Mouse (Mus musculus): ENCODE data around the gene Smim24. TPM values are rescaled to one million over a fixed set of nuclear protein-coding genes. Genes with fewer than 3 reads are reported as not detected.

Smim24 gene
- total RNA-seq (2022) = 1 to 10 TPM; 1.4 to 2.4 (median 1.9) TPM

DNA sequence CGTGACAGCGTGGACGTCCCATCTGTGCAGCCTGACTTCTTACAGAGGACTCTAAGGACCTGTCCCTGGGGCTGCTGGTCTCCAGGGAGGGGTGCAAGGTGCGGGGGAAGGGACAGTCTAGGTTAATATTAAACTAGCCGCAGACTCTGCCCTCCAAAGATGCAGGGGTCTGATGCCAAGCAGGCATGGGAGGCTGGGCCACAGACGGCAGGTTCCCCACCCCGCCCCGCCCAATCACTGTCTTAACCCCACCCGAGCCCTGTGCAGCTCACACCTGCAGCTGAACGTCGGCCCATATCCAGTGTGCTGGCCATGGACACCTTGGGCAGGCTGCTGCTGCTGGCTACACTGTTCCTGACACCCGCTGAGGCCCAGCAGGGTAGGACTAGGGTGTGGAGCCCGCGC, at the start of gene Smim24:
Gene Smim24 (plus strand): TSS at position 271 of the 405 bp plus-strand sequence.
- DNase-seq (ENCODE audit: low spot score) = no peak

DNA sequence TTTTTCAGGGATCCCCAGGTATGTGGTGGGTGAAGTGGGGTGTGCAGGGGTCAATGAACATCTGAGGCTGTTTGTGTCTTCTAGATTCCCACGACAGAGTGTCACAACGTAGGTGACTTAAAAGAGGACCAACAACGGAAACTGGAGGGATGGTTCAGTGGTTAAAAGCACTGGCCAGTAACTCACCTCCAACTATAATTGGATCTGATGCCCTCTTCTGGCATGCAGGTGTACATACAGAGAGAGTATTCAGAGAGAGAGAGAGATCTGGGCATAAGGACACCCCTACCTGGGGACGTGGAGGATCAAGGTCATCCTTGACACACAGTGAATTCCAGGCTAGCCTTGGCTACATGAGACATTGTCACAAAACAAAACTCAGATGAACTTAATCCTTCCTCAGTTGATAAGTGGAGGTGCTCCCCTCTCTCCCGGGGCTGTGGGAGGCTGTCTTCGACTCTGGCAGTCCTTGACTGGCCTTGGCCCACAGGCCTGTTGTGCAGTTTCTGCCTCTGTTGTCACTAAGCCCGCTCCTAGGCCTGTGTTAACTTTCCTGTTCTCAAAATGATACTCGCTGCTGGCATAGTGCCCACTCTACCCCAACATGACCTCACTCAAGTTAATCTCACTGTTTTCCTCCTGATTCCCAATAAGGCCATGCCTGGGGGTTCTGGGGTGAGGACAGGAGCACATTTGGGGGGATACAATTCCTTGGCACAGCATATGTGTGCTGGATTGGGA, 48.3 kb upstream of the Smim24 start:
- no peak for DNase-seq (ENCODE audit: low spot score)

DNA sequence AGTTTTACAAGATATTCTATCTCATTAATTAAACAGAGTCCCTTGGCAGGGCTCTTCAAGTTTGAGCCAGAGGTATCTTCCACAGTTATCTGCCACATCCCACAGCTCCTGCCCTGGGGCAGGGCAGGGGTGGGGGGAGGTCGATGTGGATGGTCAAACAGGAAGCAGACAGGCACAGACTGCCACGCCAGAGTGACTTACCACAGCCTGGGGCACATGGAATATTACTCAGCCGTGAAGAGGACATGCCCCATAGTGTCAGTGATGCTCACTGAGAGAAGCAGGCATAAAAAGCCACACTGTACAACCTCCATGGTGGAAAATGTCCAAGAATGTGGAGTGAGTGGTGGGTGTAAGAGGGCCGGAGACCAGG, 47.7 kb upstream of the Smim24 start:
- DNase-seq (ENCODE audit: low spot score) = no peak

DNA sequence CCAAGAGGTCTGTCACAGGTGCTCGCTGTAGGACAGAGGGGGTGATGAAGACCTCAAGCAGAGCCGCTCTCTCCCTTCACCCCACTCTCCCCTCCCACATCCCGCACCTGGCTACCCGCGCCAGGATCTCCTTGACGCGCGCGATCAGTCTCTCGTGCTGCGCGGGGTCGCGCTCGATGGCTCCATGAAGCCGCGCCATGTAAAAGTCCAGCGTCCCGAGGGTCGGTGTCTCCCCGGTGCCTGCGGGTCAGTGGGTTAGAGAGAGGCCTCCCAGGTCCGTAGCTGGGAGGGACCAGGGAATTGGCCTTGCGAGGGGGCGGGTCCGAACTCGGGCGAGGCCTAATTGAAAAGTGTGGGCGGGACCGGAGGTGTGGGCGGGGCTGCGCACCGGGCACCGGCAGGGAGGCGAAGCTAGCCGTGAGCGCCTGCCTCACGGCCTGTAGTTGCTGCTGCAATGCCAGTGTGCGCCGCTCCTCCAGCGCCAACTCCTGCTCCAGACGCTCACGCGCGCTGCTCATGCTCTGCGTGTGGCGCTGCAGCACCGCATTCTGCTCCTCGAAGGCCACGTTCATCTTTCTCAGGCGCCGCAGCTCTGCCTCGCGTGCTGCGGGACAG, 46.3 kb upstream of the Smim24 start:
- DNase-seq (ENCODE audit: low spot score) = no peak

DNA sequence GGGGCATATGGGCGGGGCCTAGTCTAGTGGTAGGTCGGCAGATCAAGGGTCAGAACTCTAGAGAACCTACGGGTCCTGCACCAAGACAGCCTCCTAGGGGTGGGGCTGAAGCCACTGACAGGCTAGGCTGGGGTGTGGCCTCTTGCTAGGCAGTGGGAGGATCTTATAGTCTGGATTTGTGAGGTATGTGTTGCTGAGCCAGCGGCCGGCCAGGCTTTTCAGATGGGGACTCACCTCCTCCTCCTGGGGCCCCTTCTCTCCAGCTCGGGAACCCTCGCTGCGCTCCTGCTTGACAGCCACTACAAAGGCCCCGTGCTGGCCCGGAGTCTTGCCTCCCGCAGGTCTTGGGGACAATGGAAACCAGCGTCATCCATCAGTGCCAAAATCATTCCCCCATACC, 43.7 kb upstream of the Smim24 start:
- DNase-seq (ENCODE audit: low spot score) = no peak

DNA sequence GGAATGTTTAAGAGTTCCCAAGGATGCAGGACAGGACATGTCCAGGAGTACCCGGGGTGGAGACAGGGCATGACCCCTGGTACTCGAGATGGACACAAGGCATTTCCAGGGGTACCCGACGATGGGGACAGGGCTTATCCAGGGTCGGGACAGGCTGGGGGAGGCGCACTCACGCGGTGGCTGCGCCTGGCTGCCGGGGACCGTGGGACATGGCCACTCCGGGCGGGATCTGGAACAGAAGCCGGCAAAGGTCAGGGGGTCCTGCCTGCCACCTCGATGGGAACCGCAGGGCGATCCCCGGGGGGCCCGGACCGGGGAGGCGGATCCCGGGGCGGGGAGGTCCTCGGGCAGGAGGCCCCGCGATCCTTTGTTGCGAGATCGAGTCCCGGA, 42.9 kb upstream of the Smim24 start:
- no peak for DNase-seq (ENCODE audit: low spot score)

DNA sequence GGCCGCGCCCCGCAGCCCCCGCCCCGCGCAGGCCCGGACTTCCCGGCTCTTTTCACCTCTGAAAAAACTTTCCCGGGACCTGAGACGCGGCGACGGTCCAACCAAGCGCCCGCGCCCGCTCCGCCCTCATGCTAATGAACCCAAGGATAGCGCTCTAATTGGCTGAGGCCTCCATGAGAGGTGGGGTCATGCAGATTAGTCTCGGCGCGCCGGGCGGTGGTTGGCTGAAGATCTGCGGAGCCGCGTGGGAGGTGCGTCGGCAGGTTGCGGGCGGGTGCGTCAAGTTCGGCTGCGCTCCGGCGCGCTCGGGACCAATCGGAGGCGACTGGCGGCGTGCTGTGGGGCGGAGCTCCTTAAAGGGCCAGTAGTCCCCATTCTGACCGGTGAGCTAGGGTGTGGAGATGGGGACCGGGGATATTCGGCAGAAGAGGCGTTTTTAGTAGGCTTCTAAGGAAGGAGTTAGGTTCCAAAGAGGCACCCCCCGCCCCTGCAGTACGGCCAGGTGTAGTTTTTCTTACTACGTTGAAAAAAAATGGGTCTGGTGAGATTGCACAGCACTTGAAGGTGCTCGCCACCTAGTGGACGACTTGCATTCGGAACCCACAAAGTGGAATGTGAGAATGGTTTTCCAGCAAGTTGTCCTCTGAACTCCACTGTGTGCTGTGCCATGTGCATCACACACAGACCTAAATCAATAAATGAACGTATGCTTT, 42.3 kb upstream of the Smim24 start, which contains the start of gene Hmg20b:
Gene Hmg20b (minus strand): TSS at position 130 of the 713 bp plus-strand sequence.
- peak; percentile 99 for DNase-seq (ENCODE audit: low spot score)

DNA sequence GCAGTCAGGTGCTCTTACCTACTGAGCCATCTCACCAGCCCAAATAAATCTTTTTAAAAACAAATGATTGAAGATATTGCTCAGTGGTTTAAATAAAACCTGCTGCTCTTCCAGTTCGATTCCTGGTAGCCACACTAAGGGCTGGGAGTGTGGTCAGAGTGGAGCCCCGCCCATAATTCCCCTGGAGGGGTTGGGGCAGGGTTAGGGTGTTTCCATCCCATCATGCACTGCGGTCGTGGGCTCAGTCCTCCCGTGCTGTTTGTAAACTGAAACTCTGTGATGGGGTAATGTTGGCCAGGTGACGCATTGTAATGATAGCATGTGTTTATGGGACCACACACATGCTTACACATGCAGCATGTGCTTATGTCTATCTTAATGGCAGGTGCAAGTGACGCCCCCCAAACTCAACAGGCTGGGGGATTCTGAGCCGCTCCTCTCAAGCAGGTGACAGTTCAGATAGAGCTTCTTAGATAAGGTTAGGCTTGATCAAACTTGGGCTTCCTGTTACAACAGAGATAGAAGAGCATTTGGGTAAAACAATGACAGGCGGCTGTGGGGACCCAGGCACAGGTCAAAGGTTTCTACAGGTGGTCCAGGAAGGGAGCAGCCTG, 41.1 kb upstream of the Smim24 start:
- DNase-seq (ENCODE audit: low spot score) = no peak

DNA sequence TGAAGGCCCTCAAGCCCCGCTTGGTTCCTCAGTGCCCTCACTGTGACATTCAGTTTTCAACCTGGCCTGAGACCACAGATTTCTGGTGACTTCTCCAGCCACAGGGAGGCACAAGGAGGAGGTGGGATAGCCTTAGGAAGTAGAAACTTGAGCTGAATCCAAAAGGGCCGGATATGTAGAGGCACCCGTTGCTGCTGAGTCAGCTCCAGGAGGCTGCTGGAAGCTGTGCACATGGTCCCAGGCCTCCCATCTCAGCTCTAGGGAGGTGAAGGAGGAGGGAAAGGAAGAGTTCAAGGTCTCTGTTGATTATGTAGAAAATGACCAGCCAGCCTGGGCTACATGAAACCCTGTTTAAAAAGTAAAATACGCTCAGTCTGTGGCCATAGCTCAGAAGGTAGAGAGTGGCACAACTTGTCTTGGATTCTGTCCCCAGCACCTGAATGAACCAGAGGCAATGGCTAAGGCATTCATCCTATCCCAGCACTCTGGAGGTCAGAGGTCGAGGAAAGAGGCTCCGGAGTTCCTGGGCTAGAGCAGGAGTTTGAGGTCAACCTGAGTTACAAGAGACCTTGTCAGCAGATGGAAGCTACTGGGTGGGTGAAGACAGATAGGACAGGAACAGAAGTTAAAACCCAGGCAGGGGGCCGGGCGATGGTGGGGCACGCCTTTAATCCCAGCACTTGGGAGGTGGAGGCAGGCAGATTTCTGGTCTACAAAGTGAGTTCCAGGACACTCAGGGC, 37.9 kb upstream of the Smim24 start:
- DNase-seq (ENCODE audit: low spot score) = no peak

DNA sequence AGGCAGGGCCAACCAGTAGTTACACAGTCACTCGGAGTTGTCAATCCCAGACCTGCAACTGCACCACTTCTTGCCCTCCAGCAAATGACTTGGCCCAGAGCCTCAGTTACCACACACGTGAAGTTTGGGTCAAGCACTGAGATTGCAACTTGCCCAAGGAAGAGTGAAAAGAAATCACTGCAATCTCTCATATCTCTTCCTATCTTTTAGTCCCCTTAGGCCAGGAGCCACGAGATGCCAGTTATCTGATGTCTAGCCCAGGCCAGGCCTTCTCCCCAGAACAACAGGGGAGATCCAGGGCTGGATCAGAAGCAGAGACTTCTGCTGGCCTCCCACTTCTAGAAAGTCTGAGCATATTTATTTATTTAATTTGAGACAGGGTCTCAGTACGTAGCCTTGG, 37.3 kb upstream of the Smim24 start:
- no peak for DNase-seq (ENCODE audit: low spot score)

DNA sequence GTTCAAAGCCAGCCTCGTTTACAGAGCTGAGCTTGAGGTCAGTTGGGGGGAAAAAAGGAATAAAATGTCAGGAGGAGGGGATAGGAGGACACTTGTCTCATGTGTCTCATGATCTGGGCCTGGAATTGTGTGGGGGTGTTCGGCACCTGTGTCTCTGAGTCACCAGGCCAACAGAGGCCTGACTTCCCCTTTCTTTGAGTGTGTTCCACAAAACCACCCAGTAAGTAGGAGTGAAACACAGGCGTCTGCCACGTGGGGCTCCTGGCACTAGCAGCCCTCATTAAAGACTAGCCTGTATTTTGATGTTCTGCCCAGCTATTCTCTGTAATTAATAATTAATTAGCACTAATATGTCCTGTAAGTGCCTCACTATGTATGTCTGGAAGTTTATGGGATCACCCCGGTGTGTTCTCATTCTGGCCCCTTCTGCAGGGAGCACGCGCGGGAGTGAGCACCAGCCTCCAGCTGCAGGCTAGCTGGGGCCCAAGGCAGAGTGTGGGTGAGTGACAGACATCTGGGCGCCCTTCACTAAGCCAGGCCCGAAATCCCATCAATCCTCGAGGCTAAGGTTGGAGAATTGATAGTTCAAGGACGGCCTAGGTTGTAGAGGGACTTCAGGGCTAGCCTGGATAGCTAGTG, 36.4 kb upstream of the Smim24 start:
- no peak for DNase-seq (ENCODE audit: low spot score)

DNA sequence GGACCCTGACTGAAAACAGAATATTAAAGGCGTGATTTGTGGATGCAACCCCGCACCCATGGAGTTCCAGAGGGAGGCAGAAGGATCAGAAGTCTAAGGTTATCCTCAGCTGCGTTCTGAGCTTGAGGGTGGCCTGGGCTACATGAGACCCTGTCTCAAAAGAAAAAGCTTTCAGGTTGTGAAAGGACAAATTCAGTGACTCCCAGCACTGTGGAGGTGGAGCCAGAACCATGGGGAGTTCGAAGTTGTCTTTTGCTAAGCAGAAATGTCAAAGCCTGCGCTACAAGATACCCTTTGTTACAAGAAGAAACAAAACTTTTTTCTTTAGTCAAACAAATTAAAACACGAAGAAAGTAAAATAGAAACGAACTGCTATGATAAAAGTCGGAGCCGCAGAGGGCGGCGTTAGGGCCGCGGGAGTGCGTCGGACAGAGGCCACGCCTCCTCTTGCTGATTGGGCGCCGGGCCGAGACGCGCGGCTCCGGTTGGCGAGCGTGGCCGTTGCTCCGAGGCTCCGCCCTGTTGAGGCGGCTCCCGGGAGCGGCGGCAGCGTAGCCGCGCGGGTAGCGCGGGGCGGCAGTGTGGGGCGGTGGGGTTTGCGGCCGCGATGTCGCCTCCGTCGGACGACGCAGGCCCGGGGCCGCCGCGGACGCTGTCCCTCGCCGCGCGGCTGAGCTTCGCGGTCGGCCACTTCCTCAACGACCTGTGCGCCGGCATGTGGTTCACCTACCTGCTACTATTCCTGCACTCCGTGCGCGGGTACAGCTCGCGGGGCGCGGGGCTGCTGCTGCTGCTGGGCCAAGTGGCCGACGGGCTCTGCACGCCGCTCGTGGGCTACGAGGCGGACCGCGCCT, 35.6 kb upstream of the Smim24 start, which contains the start of gene Mfsd12:
Gene Mfsd12 (plus strand): TSS at position 501 of the 854 bp plus-strand sequence.
- DNase-seq (ENCODE audit: low spot score) = peak; percentile 88

DNA sequence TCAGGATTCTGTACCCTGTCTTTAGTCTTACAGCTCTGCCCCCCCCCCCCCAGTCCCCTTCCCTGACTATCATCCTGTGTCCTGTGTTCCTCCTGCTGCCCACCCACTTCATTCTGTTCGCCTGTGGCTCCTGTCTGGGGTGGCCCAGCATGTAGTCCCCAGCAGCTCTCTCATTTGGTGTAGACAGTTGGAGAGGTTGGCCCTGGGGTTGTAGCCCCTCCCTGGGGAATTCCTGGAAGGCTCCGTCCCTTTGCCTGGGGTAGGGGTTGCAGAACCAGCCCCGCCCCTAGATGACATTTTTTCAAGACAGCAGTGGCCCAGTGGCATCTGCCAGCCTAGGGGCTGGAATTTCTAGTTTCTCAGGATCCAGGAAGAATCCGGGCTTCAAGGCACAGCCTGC, 34.6 kb upstream of the Smim24 start:
- no peak for DNase-seq (ENCODE audit: low spot score)

DNA sequence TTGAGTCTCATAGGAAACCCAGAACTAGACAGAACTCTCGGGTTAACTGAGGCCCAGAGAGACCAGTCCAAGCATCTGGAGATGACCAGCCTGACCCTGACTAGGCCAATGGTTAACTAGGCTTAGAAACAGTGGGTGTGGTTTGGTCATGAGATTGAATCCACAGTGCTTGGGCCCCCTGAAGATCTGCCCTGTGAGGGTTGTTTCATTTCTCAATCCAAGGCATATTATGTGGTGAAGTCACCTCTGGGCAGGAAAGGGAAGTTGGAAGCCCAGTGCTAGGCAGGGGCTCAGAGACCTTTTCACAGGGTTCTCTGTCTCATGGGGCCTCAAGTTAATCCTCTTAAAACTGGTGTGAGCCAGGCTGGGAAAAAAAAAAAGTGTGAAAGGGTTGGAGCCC, 34.0 kb upstream of the Smim24 start:
- no peak for DNase-seq (ENCODE audit: low spot score)

DNA sequence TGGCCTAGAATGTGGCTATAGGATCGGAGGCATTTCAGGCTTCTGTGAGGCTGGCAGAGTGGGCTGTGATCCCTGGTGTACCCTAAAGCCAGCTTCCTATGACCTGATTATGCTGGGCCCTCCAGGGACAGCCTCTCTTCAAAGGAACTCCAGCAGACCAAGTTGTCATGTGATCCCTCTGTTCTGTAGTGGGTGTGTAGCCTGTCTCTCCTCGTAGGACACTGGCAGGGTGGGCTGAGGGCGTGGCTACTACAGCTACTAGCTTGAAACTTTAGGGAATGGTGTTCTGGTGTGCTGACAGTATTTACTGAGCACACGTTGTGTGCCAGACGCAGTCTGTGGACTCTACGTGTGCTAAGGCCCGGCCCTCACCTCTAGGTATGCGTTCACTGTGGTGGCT, 32.1 kb upstream of the Smim24 start:
- DNase-seq (ENCODE audit: low spot score) = no peak

DNA sequence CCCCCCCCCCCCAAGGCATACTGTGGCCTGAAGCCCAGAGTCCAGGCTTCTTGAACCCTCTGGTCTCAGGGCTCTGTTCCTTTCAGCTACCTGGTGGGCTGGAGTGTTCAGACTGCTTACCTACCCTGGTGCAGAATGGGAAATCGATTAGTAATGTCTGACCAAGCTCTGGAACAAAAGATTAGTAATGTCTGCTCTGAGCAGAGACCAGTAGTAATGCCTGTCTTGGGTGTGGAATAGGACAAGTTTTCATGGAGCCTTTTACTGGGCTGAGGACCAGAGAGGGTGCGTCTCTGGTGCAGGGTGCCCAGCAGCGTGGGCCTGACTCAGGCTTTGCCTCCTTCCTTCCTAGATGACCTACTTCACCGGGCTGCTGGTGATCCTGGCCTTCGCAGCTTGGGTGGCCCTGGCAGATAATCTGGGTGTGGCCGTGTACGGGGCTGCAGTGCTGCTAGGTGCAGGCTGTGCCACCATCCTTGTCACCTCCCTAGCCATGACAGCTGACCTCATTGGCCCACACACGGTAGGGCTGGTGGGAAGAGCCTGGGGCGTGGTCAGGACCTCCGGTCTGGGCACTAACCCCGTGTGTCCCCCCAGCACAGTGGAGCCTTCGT, 30.4 kb upstream of the Smim24 start:
- no peak for DNase-seq (ENCODE audit: low spot score)

DNA sequence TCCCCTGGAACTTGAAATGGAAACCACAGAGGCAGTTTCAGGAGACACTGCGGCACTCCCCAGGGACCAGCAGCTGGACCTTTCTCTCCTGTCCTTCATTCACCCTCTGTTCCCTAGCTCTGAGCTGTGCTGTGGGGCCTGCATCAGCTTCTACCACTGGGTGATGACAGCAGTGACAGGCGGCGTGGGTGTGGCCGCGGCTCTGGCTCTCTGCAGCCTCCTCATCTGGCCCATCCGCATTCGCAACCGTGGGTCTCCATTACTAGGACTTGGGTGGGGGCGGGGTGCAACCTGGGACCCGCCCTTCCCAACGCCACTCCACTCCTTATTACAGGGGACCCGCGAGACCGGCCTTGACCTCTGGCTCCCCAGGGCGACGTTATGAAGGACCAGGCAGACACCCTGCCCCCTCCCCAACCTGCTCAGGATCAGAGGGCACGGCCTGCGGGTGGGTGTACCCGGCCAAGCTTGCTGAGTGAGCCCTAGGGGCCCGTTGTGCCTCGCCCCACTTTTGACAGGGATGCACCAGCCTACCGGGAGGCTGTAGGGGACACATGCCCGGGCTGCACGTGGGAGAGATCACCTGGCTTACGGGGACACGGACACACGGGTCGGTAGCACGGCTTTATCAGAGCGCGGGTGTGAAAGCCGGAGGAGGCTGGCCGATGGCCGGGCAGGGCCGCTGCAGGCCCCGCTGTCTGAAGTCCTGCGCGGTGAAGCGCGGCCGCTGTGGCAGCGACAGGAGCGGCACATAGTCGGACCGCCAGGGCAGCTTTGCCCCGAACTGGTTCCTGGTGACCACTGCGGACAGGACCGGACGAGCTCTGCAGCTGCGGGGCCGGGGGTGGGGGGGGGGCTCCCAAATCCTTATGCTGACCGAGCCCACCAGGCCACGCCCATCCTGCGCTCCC, 29.2 kb upstream of the Smim24 start:
- no peak for DNase-seq (ENCODE audit: low spot score)

DNA sequence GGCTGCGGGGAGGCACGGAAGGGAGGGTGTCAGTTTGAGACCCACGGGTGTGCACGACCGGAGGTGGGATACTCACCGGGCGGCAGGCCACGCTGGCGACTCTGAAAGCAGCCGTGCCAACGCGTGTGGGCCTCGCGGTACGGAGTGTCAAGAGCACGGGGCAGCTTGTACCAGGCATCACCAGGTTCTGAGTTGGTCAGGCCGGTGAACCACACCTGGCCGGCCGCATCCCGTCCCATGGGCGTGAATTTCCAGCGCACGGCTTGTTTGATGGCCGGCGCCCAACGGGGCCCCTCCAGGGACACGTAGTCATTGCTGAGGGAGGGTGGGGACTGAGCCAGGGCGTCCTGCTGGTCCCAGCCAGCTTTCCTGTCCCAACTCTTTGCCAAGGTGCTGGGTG, 28.2 kb upstream of the Smim24 start:
- no peak for DNase-seq (ENCODE audit: low spot score)

DNA sequence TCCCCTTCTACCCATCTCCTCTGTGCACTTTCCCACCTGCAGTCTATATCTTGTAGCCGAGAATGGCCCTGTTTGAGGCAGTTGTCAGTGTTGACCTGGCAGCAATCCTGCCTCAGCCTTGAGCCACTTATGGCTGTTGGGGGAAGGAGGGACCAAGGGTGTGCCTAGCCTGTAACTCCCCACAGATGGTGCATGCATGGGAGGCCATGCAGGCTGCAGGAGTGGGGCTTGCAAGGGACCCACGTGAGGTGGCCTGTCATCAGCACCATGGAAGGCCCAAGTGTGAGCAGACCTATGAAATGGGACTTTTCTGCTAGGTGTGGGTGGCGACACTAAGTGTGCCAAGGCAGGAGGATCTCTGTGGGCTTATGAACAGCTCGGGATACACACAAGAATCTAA, 27.8 kb upstream of the Smim24 start:
- no peak for DNase-seq (ENCODE audit: low spot score)
